Mouse (Mus musculus): ENCODE results near the gene Klb.
"Not testable (repeated sequence)": the region's sequence is repeated elsewhere in the genome, so short reads cannot be mapped to it uniquely, and the experiment has no call there.

Klb gene

DNA sequence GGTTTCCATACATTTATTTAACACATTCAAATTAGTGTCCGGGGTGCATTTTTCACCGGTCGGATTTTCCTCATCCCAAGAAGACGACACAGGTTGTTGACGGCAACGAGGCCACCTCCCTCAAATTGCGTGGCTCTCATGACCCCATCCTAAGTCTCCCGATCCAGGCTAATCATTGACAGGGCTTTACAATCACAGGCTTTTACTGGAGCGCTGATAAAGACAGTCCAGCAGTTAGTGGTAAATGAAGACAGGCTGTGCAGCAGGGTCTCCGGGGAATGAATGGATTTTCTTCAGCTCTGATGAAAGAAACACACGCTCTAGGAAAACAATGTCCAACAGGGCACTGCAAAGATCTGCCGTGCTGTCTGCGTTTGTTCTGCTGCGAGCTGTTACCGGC is at the start of gene Klb:
Gene Klb (plus strand): TSS at position 147 of the 400 bp plus-strand sequence.
- no peak for DNase-seq (ENCODE audit: low spot score)

DNA sequence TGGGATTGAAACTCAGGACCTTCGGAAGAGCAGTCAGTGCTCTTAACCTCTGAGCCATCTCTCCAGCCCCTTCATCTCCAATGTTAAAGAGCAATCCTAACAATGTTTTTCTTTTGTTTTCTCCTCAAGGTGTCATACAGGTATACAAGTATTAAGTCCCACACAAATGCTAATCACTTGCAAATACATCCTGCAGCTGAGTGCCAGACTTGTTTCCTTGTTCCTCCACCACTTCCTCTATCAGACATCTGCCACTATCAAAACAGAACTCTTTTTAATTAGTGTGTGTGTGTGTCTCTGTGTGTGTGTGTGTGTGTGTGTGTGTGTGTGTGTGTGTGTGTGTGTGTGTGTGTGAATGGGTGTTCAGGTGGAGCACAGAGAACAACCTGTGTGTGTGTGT is 48.5 kb upstream of the Klb start:
- DNase-seq (ENCODE audit: low spot score), result not testable (repeated sequence)

DNA sequence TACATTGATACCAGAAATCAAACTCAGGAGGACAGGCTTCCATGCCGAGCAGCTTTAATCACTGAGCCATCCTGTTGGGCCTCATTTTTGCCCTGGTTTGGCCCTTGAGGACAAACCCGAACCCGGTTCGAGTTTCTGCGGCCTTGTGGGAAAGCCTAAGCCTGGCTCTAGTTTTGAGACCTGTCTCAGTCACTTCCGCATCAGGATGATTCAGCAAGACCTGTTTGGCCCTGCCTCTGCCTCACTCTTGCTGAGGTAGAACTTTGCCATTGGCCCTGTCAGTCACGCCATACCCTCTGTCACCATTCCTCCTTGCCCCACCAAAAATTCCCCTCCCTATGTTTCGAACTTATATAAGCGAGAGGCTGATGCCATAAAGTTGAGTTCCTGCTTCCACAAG is 48.0 kb upstream of the Klb start:
- no peak for DNase-seq (ENCODE audit: low spot score)

DNA sequence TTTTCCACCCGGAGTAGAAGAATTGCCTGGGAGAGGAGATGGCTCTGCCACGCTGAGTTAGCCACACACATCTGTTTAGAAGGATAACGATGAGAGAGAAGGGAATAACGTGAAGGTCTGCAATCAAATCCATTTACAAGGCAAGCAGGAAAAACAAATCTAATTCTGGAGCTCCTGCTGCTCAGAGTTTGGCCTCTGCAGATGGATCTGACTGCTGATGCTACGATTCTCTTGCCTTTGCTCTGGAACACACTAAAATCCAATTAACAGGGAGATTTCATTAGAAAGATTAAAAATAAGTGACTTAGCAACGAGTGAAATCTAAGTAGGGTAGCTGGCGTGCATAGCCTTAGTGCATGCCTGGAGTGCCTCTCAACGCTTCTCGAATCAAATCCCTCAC is 42.6 kb upstream of the Klb start:
- no peak for DNase-seq (ENCODE audit: low spot score)

- DNase-seq (ENCODE audit: low spot score), result no peak
Observed at GRCm38 (mm10) chr5:65308208-65308607, 39.9 kb upstream of the Klb start.

DNA sequence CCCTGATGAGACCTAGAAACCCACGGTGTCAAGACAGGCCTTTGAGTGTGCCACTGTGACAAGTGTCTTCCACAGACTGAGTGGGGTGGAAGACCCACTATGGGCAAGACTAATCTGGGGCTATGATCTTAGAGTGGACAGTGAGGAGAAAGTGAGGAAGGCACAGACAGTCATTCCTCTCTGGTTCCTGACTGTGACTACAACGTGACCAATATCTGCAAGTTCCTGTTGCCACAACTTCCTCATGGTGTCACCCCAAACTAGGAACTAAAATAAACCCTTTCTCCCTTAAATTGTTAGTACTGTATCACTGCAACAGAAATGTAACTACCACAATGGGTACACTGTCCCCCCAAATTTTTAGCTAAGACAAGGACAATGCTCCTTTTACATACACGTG is 39.2 kb upstream of the Klb start:
- DNase-seq (ENCODE audit: low spot score), result no peak

DNA sequence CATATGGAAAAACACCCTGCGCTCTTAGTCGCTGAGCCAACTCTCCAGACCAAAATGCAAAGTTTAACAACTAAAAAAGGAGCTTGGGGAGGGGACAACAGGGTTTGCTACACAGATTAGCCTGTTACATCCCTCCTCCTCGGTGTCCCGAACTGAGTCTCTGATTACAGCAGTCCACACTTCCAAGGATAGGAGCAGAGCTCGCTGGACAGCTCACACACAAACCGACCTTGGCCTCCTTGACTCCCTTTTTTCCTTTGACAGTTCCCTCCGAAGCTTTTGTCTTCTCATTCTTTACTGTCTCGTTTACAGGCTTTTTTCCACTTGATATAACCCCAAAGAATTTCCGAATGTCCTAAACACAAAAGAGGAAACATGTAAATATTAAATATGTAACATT is 28.9 kb upstream of the Klb start:
- no peak for DNase-seq (ENCODE audit: low spot score)

GRCm38 (mm10) chr5:65322165-65322564 is 25.9 kb upstream of the Klb start:
- peak; percentile 12 for DNase-seq (ENCODE audit: low spot score)

- DNase-seq (ENCODE audit: low spot score), result no peak
Observed at GRCm38 (mm10) chr5:65324271-65324670, 23.8 kb upstream of the Klb start.

DNA sequence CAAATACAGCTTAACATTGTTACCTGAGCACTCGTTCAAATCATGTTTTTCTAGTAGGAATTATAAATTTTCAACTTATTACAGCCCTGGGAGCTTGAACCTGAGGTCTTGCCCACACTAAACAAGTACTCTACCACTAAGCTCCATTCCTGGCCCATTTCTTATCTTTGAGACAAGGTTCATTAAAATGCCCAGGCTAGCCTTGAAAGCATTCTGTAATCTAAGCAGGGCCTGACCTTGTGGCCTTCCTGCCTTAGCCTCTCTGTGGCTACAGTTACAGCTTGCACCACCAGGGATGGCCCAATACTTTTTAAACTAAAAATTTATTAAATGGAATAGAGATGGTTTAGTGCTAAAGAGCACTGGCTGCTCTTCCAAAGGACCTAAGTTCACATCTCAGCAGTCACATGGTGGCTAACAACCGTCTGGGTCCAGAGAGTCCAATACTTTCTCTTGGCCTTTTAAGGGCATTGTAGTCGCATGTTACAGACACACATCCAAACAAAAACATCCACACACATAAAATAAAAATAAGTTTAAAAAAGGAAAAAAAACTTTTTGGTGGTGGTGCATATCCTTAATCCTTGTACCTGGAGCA is 23.3 kb upstream of the Klb start:
- no peak for DNase-seq (ENCODE audit: low spot score)

GRCm38 (mm10) chr5:65326212-65326611 is 21.9 kb upstream of the Klb start:
- DNase-seq (ENCODE audit: low spot score), result no peak

- DNase-seq (ENCODE audit: low spot score), result no peak
Observed at GRCm38 (mm10) chr5:65329971-65330370, 18.1 kb upstream of the Klb start.

DNA sequence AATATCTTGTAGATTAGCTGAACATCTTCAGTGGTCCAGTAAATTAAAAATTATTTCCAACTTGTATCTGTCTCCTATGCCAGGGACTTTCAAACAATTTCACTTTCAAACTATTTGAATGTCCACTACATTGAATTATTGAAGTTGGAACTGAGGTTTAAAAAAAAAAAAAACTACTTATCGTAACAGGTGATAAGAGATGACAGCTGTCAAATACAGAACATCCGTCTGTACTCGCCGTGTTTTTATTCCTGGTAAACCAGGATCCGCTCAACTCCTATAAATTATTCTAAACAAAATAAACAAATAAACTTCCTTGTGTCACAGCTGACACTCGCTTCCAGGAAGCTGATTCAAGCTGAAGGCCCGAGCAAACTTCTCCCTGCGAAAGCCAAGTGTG is 13.3 kb upstream of the Klb start:
- no peak for DNase-seq (ENCODE audit: low spot score)

DNA sequence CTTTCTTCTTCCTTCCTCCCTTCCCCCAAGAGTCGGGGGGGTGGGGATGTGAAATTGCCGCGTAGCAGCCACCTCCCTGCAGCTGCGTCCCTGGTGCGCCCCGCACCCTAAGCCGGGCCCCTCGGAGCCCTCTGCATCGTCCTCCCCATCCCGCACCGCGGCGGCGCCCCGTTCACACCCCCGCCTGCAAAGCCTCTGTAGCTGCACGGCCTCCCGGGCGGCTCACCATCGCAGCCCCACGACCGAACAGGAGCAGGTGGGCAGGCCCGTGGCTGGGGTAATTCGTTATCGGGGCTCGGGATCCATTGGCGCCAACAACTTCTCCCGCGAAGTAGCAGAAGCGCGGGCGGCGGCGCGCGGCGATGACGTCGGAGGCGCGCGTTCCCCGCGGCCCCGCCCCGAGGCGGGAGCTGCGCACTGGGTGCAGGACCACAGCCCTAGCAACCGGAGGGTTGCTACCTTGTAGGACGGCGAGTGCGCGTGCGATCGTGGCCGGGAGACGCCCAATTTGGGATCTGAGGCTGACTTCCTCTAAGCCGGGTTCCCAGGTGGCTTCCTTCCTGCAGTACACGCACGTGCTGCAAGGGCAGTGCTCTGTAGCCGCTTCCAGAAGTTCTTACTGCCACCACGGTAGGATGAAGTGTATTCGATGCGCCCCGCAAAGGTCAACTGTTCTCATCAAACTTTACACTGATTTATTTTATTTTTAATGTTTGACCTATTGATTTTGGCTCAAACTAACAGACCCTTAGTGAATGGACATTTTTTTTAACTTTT is 12.6 kb upstream of the Klb start, which contains the start of gene Rfc1:
Gene Rfc1 (minus strand): TSS at position 373 of the 777 bp plus-strand sequence.
- DNase-seq (ENCODE audit: low spot score), result peak; percentile 84

GRCm38 (mm10) chr5:65336075-65336355 is 12.1 kb upstream of the Klb start:
- no peak for DNase-seq (ENCODE audit: low spot score)

- no peak for DNase-seq (ENCODE audit: low spot score)
Observed at GRCm38 (mm10) chr5:65338394-65338793, 9.7 kb upstream of the Klb start.

- DNase-seq (ENCODE audit: low spot score), result no peak
Observed at GRCm38 (mm10) chr5:65340167-65340566, 7.9 kb upstream of the Klb start.

DNA sequence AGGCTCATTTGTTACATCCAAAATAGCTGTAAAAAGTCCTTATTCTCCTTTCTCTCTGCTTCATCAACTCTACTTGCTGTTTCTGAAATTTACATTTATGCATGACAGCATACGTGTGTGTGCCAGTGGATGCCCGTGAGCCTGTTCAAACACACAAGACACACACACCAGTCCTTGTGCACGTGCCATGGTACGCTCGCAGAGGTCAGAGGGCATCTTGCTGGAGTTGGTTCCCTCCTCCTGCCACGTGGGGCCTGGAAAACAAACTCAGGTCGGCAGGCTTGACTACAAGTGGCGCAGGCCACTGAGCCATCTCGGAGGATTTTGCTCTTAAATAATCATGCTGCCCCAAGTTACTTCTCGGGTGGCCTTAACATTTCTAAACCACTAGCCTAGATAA is 2.4 kb downstream of the Klb start:
- no peak for DNase-seq (ENCODE audit: low spot score)

- no peak for DNase-seq (ENCODE audit: low spot score)
Observed at GRCm38 (mm10) chr5:65354097-65354496, 6.0 kb downstream of the Klb start.

DNA sequence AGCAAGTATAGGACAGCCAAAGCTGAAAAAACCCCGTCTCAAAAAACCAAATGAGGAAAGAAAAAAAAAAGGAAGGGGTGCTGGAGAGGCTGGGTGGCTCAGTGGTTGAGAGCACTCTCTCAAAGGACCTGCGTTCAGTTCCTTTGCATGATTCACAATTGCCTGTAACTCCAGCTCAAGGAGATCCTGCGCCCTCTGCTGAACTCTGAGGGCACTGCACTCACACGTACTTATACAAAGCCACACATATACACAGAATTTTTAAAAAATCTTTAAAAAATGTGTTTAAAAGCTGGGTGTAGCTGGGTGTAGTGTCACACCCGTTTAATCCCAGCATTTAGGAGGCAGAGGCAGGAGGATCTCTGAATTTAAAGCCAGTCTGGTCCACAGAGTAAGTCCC is 6.9 kb downstream of the Klb start:
- DNase-seq (ENCODE audit: low spot score), result no peak

GRCm38 (mm10) chr5:65356851-65357250 is 8.7 kb downstream of the Klb start:
- no peak for DNase-seq (ENCODE audit: low spot score)

DNA sequence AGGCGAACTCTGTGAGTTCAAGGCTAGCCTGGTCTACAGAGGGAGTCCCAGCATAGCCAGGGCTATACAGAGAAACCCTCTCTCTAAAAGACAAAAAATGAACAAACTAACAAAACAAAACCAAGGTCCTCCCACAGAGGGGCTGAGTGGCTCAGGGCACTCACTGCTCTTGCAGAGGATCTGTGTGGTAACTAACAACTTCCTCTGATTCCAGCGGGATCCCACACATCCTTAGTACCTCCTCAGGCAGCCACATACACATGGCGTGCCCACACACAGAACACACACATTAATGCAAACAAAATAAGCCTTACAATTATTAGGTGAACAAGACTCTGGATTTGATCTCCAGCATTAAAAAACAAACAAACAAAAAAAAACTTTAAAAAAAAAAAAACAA is 9.7 kb downstream of the Klb start:
- no peak for DNase-seq (ENCODE audit: low spot score)

DNA sequence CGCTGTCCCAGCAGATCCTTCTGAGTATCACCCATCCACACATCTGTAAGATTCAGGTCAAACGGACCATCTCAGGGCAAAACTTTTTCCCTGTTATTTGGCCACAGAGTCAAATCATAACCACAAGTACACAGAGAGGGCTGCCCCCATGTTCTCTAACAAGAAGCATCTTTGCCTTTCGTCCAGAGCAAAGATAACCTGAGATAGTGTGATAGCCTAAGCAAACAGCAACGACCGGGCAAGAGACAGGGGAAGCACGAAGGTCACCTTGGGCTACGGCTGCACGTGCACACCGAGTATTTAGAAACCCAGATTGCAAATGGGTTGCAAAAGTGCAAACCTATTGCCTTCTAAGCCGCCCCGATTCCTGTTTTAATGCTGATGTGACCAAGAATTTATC is 19.7 kb downstream of the Klb start:
- no peak for DNase-seq (ENCODE audit: low spot score)

- no peak for DNase-seq (ENCODE audit: low spot score)
Observed at GRCm38 (mm10) chr5:65371551-65371950, 23.4 kb downstream of the Klb start.

All from urinary bladder, postnatal 14 days (tissue).